ENCODE assay signal across 8 mouse cellular contexts in the genomic region with DNA sequence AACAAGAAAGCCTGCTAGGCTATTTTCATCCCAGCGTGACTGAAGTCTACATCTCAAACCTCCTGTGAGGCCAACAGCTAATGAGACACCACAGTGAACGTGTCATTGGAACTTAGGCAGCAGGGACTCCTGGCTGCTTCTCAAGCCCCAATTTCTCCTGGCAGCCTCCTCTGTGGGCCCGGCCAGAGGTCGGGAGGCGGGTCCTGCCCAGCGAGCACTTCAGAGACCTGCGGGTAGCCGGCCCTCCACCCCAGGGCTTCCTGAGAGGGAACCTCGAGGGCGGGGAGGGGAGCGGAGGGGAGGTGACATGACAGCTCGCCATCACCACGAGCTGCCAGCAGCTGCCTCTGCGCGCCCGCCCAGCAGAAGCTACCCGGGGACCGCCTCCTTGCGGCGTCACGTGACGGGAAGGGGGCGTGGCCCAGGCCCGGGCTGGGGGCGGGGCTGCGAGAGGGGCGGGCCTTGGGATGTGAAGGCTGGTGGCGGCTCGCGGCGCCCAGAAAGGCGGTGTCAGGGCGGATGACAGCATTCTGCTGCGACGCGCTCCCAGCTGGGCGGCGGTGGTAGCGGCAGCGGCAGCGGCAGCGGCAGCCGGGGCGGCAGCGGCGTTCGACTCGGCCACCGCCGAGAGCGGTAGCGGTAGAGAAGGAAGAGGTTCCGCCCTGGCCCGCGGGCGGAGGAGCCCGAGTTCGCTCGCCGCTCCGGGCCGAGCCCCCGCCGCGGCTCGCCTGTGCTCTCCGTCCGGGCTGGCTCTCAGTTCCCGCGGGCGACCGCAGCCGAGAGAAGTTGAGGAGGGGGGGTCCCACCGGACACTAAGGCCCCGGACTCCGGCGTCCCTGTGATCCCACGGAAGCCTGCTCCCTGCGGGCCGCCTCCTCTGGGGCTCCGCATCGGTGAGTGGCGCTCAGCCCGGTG. TPM values are rescaled to one million over a fixed set of nuclear protein-coding genes. Genes with fewer than 3 reads are reported as not detected.
A peak's percentile ranks its signal among the peaks of the same experiment; 100 is the strongest.
DNase-seq lines count a peak whose midpoint lies in the region; TF ChIP-seq lines count a peak whose summit lies in the region.

A gene (plus strand): TSS at position 449 of the 915 bp plus-strand sequence.

- no peaks in the 10 kb centered on the region for H3K36me3 ChIP-seq in megakaryocyte, embryonic 14.5 days (replicated peaks; ENCODE audit: low read length)

- peak within 1 kb of the TSS; percentile 96 for H3K4me3 ChIP-seq in gastrocnemius, adult 2 months
- H3K4me3 ChIP-seq in megakaryocyte, embryonic 14.5 days (replicated peaks) = peak within 1 kb of the TSS; percentile 94

- H3K9me3 ChIP-seq in megakaryocyte, embryonic 14.5 days = no peaks in the 10 kb centered on the region

- intact Hi-C loops in gastrocnemius, adult 2 months (cut with DNase I) = loop anchor here (10.0 kb wide), 1 partner anchor 310 kb away; a partner anchor contains a TSS

- no peak for TF ChIP-seq CTCF in gastrocnemius, adult 2 months (IDR thresholded peaks at IDR 0.05)

- H3K4me1 ChIP-seq in megakaryocyte, embryonic 14.5 days = peaks cover 71% of the 10 kb centered on the region

- no peaks in the 10 kb centered on the region for H3K27me3 ChIP-seq in megakaryocyte, embryonic 14.5 days (replicated peaks)

- H3K27ac ChIP-seq in gastrocnemius, adult 2 months = peak within 1 kb of the TSS; percentile 97

- peak; percentile 74 for DNase-seq in WW6 (ENCODE audit: low read depth, low spot score)
- peak; percentile 99 to 100 for DNase-seq in cerebellum, postnatal 4 days (ENCODE audit: low spot score in 2 of 2)
- peak; percentile 99 for DNase-seq in gastrocnemius, adult 2 months
- DNase-seq in hindlimb bud, embryonic 11.5 days (ENCODE audit: extremely low spot score, low read depth, low spot score) = peak; percentile 52
- peak; percentile 98 to 99 for DNase-seq in left cerebral cortex, adult 8-10 months (ENCODE audit: low spot score in 2 of 2)
- peak; percentile 99 for DNase-seq in right cerebral cortex, postnatal 10 days (ENCODE audit: low spot score in 2 of 2)
- peak; percentile 100 for DNase-seq in urinary bladder, postnatal 25 days (ENCODE audit: low spot score)

RNA-seq across cellular contexts. Expression of the gene that starts here (rescaled TPM):
- 10 to 100 TPM; 13.6 to 15.6 TPM for total RNA-seq in gastrocnemius, adult 2 months (2021)
- 100 to 1,000 TPM in 1 of 4 experiments, 10 to 100 TPM in 3; 78.0 to 100 (median 84.6) TPM for total RNA-seq in left cerebral cortex, adult 8-10 months (2022)
- 1.1 and 1.3 TPM in 2 replicates for polyA plus RNA-seq in megakaryocyte, embryonic 14.5 days (2012; ENCODE audit: insufficient read depth, low replicate concordance)

Comparison
In these comparisons a context has a peak if more than half of its experiments do, and no peak if none do; other contexts are left out.
1. Peak in every context shown above with its lines: DNase-seq, H3K4me3 ChIP-seq and H3K27ac ChIP-seq.
2. RNA of the gene that starts here (total RNA-seq): 78.0 to 100 TPM in left cerebral cortex, adult 8-10 months; 13.6 to 15.6 TPM in gastrocnemius, adult 2 months; every median in the first group is over 4 times any median in the second.